Mouse (Mus musculus) intestine, embryonic 16.5 days (tissue): ENCODE data around the gene Gemin7. TPM values are rescaled to one million over a fixed set of nuclear protein-coding genes. Genes with fewer than 3 reads are reported as not detected.

ENCODE experiments used
- ATAC-seq: fragments of 200-750 bp; cut with Nextera tagmentation; 2 replicates; pipeline ENCODE4 v1.8.0; 2017; ENCODE audit warnings: moderate TSS enrichment, moderate library complexity
- H3K27ac ChIP-seq: fragments of 300-500 bp; sonication (generic); 2 replicates; pipeline ENCODE4 v1.5.1; 2014; ENCODE audit warnings: mild to moderate bottlenecking, low read length
- H3K27me3 ChIP-seq: fragments of 300-500 bp; sonication (generic); replicated peaks from 2 replicates; pipeline ENCODE4 v1.6.1; 2014; ENCODE audit warnings: low read length, control low read depth, mixed read lengths; ENCODE audit not compliant: control insufficient read depth, insufficient read depth
- H3K36me3 ChIP-seq: fragments of 300-500 bp; sonication (generic); 2 replicates; pipeline ENCODE4 v1.6.1; 2014; ENCODE audit warnings: low read length, control low read depth; ENCODE audit not compliant: control insufficient read depth, insufficient read depth
- H3K4me1 ChIP-seq: fragments of 300-500 bp; sonication (generic); 2 replicates; pipeline ENCODE4 v1.6.1; 2014; ENCODE audit warnings: low read length, control low read depth, mixed read lengths; ENCODE audit not compliant: control insufficient read depth, insufficient read depth
- H3K4me2 ChIP-seq: fragments of 300-500 bp; sonication (generic); 2 replicates; pipeline ENCODE4 v1.6.1; 2014; ENCODE audit warnings: low read depth, low read length, control low read depth
- H3K4me3 ChIP-seq: fragments of 300-500 bp; sonication (generic); 2 replicates; pipeline ENCODE4 v1.5.1; 2014; ENCODE audit warnings: mild to moderate bottlenecking, low read length
- H3K9ac ChIP-seq: fragments of 300-500 bp; sonication (generic); 2 replicates; pipeline ENCODE4 v1.6.1; 2014; ENCODE audit warnings: low read depth, low read length
- H3K9me3 ChIP-seq: fragments of 300-500 bp; sonication (generic); 2 replicates; pipeline ENCODE4 v1.6.1; 2016; ENCODE audit warnings: low read length, control low read depth; ENCODE audit not compliant: control insufficient read depth
- WGBS: fragments of 180-500 bp; shearing (Covaris S2); extraction: QIAGEN DNeasy Blood & Tissue Kit; methylation state at CpG from one replicate; pipeline ENCODE4 v1.1.7; 2014; 5-methylcytosine and 5-hydroxymethylcytosine counted together
- polyA plus RNA-seq: library from polyadenylated mRNA; unstranded; fragments of >200 nt; fragmentation: Nextera tagmentation; extraction: Ambion mirVana; gene quantifications from 2 replicates; pipeline ENCODE4 v1.2.1, GENCODE M21; 2015

Gemin7 gene
- polyA plus RNA-seq, 1 experiment from 2014 or later = 137 TPM

DNA sequence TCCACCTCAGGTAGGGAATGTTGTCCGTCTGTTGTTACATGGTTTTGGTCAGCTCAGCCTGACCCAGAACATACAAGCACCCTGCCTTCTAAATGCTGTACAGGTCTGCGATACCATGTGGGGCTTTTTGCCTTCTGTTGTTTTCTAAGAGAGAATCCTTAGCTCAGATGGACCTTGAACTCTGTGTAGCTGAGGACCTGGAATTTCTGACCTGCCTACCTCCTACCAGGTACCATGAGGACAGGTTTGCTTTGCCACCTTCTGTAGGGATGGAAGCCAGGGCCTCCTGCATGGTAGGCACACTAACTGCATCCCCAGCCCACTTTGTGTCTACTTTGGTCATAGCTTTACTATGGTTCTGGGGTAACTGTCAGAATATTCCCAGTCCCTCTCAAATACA lies 11.6 kb downstream of the Gemin7 start:
- 98% methylated on average over 2 of the region's 2 CpGs for WGBS
- H3K9me3 ChIP-seq = no peaks in the 10 kb centered on the region
- H3K27me3 ChIP-seq = no peaks in the 10 kb centered on the region
- peaks cover 17% of the 10 kb centered on the region for H3K36me3 ChIP-seq
- no peak for ATAC-seq
- no peak overlapping the region for H3K27ac ChIP-seq
- peaks cover 7% of the 10 kb centered on the region for H3K4me1 ChIP-seq
- no peak overlapping the region for H3K9ac ChIP-seq
- H3K4me3 ChIP-seq = no peak overlapping the region
- H3K4me2 ChIP-seq = no peak overlapping the region

DNA sequence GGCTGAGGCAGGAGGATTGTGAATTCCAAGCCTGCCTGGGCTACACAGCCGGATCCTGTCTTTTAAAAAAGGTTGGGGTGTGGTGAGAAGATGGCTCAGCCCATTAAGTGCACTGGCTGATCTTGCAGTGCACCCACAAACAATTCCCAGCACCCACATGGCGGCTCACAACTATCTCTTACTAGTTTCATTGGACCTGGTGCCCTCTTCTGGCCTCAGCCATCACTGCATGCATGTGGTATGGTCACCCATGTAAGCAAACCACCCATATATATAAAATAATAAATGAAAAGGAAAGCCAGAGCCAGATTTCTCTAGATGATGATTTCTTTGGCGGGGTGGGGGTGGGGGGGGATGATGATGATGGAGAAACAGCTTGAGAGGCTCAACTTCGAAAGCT lies 12.9 kb downstream of the Gemin7 start:
- ATAC-seq = no peak
- Histone ChIP-seq H3K4me3 (no peak overlapping the region), H3K27ac (no peak overlapping the region), H3K4me1 (peaks cover 18% of the 10 kb centered on the region), H3K36me3 (peaks cover 17% of the 10 kb centered on the region), H3K27me3 (no peaks in the 10 kb centered on the region), H3K9me3 (no peaks in the 10 kb centered on the region), H3K9ac (no peak overlapping the region), H3K4me2 (no peak overlapping the region)
- 92% methylated on average over 4 of the region's 4 CpGs for WGBS

DNA sequence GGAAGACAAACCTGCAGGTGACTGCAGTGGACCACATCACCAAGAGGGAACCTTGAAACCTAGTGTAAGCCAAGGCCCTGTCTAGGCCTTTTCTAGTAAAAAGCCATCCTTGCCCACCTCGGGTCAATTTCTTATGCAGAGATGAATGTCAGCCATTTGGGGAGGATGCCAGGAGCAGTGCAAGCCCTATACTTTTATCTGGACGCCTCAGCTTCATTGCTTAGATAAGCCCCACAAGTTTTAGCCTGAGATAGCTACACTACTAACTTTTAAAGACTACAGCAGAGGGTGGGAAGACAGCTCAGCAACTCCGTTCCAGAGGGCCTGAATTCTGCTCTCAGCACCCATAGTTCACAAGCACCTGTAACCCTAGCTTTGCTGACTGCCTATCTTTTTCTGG lies 13.5 kb downstream of the Gemin7 start:
- H3K36me3 ChIP-seq = peaks cover 17% of the 10 kb centered on the region
- H3K4me1 ChIP-seq = peaks cover 24% of the 10 kb centered on the region
- no peak overlapping the region for H3K27ac ChIP-seq
- WGBS = 86% methylated on average over 3 of the region's 3 CpGs
- H3K9me3 ChIP-seq = no peaks in the 10 kb centered on the region
- no peak overlapping the region for H3K9ac ChIP-seq
- no peak overlapping the region for H3K4me3 ChIP-seq
- no peak for ATAC-seq
- no peak overlapping the region for H3K4me2 ChIP-seq
- no peaks in the 10 kb centered on the region for H3K27me3 ChIP-seq

DNA sequence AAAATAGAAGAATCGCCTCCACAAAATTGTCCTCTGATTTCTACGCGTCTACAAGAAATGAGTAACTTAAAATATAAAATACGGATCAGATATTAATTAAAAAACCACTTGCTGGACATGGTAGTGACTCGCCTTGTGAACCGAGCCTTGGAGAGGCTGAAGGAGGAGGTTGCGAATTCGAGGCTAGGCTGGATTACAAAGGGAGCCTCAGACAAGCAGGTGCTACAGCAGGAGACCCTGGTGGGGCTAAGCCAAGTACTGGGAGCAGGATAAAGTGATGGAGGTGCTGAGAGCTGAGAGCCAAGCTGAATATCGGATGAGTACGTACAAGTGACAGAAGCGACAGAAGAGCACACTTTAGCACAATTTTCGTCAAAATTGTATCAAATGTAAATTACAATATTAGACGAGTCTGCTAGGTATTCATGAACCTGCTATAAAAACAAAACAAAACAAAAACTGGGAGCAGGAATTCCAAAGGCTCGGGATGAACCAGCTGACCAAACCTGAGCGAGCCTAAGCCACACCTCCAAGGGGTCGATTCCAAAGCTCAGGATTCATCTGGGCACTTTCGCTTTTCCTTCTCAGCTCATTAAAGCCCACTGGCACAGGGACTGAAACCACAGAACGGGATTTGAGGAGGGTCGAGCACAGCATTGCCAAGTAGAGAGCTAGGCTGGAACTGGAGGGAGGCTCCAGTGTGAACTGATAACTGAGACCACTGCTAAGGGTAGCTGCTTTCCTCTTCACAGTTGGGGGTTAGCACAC lies 14.6 kb downstream of the Gemin7 start, which contains the start of gene Ppp1r37:
TSS of gene Ppp1r37 (minus strand) at position 434 of the 768 bp plus-strand sequence.
- Histone ChIP-seq H3K36me3 (peaks cover 17% of the 10 kb centered on the region), H3K4me1 (peaks cover 33% of the 10 kb centered on the region), H3K27me3 (no peaks in the 10 kb centered on the region), H3K4me3 (peak within 1 kb of the TSS; percentile 94), H3K9ac (peak within 1 kb of the TSS; percentile 97), H3K9me3 (no peaks in the 10 kb centered on the region), H3K4me2 (peak within 1 kb of the TSS; percentile 96), H3K27ac (peak within 1 kb of the TSS; percentile 90)
- peak; percentile 19 for ATAC-seq
- WGBS = 3% methylated on average over 19 of the region's 19 CpGs

DNA sequence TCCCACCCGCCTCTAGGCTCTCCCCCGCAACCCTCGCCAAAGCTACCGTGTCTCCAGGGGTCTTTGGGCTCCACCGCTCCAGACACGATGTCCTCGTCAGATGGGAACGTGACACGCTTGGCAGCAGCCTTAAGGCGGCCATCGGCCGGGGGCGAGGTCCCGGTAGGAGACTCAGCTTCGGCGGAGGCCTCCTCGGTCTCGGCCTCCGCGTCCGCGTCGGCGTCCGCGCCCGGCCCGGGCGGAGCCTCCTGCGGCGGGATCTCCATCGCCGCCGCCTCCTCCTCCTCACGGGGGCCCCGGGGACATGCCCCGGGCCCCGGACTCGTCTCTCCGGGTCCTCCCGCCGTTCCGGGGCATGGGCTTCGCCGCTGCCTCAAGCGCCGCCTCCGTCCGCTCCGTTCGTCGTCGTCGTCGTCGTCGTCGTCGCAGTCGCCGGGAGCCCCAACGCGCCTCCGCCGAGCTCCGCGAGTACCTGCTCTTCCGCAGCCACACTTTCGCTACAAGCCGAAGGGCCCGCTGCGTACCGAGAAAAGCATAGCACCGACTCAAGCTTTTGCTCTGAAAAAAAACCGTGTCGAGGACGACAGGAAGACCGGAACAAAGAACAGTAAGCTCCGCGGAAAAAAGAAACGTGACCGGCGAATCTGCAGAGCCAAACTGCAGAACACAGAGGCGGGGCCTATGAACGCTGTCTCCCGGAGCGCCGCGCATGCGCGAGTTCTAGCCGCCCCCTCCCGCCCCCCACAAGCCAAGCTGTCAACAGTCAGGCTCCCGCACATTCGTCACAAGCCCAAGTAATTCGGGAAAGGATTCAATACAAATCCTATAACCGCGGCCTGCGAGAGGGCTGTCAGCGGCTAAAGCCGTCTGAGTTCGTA lies 15.4 kb downstream of the Gemin7 start:
- Histone ChIP-seq H3K9me3 (no peaks in the 10 kb centered on the region), H3K4me1 (peaks cover 36% of the 10 kb centered on the region), H3K4me3 (peak overlapping the region; percentile 94), H3K27me3 (no peaks in the 10 kb centered on the region), H3K36me3 (peaks cover 17% of the 10 kb centered on the region), H3K4me2 (peak overlapping the region; percentile 96), H3K9ac (peak overlapping the region; percentile 97), H3K27ac (peak overlapping the region; percentile 90)
- ATAC-seq = peak; percentile 84
- WGBS = under 1% methylated on average over 102 of the region's 102 CpGs

DNA sequence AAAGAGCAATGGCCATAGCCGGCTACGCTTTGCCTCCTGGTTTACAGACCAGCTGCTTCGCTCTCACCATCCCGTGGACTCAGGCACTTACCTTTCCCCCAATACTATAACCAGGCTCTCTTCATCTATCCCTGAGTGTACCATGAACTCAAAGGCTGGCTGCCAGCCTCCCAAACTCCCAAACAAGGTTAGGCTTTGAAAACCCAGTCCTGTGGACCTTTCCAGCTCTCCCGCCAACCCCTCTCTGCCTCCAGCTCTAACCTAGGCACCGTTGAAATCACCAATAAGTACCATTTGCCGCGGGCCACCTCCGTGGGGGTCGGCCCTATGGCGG lies 16.0 kb downstream of the Gemin7 start:
- peaks cover 17% of the 10 kb centered on the region for H3K36me3 ChIP-seq
- WGBS = under 1% methylated on average over 11 of the region's 11 CpGs
- H3K27ac ChIP-seq = peak overlapping the region; percentile 90
- peak overlapping the region; percentile 97 for H3K9ac ChIP-seq
- no peaks in the 10 kb centered on the region for H3K27me3 ChIP-seq
- H3K4me3 ChIP-seq = peak overlapping the region; percentile 94
- no peaks in the 10 kb centered on the region for H3K9me3 ChIP-seq
- peak overlapping the region; percentile 96 for H3K4me2 ChIP-seq
- H3K4me1 ChIP-seq = peaks cover 40% of the 10 kb centered on the region
- peak; percentile 8; the same call in 1 of the 2 replicates for ATAC-seq

DNA sequence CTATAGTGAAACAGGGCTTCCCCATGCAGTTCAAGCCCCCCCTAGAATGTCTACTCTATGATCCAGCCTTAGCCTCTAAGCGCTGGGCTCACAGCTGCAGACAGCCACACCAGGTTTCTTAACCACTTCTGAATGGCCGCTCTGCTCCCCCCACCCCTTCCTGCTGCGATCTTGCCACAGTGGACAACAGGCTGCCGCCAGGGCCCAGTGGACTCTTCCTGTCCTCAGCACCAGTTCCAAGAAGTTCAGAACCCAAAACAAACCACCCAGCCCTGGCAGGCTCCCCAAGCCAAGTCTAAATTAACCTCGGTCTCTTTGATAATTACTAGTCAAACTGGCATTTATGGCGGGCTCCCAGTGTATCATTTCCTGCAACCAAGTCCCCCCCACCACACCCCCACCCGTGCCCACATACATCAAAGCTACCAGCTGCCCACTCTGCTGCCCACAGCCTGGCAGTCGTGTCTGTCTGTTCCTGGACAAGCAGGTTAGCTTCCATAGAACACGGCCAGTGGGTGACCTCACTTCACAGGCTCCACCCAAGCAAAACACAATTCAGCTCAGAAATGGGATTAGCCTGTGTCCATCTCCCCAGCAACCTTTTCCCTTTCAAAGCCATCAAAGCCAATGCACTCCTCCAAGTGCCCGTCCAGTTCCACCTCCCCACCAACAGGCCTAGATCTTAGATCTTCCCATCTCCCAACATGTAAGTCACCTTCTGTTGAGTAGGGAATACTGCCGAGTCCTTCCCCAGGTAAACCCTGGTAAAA lies 16.7 kb downstream of the Gemin7 start:
- peak overlapping the region; percentile 96 for H3K4me2 ChIP-seq
- 17% methylated on average over 11 of the region's 11 CpGs for WGBS
- H3K9me3 ChIP-seq = no peaks in the 10 kb centered on the region
- peaks cover 41% of the 10 kb centered on the region for H3K4me1 ChIP-seq
- 0 out of 2 replicates have a peak, but pooled peaks have one; percentile 23 for ATAC-seq
- peak overlapping the region; percentile 94 for H3K4me3 ChIP-seq
- H3K27me3 ChIP-seq = no peaks in the 10 kb centered on the region
- peak overlapping the region; percentile 97 for H3K9ac ChIP-seq
- H3K27ac ChIP-seq = peak overlapping the region; percentile 90
- peaks cover 18% of the 10 kb centered on the region for H3K36me3 ChIP-seq

DNA sequence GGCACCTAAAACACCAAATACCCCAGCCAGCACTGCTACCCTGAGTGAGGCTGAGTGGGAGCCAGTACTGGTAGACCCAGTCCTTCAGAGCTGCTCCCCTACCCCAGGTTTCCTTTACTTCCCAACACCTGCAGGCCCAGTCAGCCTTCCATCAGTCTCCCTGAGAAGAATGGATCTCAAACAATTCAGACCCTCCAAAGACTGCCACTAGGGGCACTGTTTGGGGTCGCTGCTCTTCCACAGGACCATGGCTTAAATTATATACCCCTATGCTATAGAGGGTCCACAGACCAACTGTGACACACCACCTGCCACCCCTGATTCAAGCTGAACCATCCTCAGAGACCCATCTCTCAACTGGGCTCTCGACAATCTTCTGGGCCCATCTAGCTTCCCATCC lies 18.4 kb downstream of the Gemin7 start:
- 51% methylated on average over 2 of the region's 2 CpGs for WGBS
- Histone ChIP-seq H3K27me3 (no peaks in the 10 kb centered on the region), H3K4me3 (no peak overlapping the region), H3K9ac (0 out of 2 replicates have a peak overlapping the region, but pooled peaks have one; percentile 7), H3K4me2 (no peak overlapping the region), H3K36me3 (peaks cover 5% of the 10 kb centered on the region; the same call in 1 of the 2 replicates), H3K27ac (no peak overlapping the region), H3K9me3 (no peaks in the 10 kb centered on the region), H3K4me1 (peaks cover 41% of the 10 kb centered on the region)
- no peak for ATAC-seq
